Mouse (Mus musculus): ENCODE measurements around the gene Hspd1. TPM values are rescaled to one million over a fixed set of nuclear protein-coding genes. Genes with fewer than 3 reads are reported as not detected.
"Not testable (repeated sequence)": the region's sequence is repeated elsewhere in the genome, so short reads cannot be mapped to it uniquely, and the experiment has no call there.

Hspd1 gene
- total RNA-seq (2021), result 100 to 1,000 TPM; 214 to 215 TPM
- long read RNA-seq, transcript Hspd1-201 (12 exons, 2,423 nt), result major isoform, 143 of 232 reads
- long read RNA-seq, partial matches to known transcripts, result 26 of 232 reads
- long read RNA-seq, other reads (novel, unspliced or antisense), result 63 of 232 reads

DNA sequence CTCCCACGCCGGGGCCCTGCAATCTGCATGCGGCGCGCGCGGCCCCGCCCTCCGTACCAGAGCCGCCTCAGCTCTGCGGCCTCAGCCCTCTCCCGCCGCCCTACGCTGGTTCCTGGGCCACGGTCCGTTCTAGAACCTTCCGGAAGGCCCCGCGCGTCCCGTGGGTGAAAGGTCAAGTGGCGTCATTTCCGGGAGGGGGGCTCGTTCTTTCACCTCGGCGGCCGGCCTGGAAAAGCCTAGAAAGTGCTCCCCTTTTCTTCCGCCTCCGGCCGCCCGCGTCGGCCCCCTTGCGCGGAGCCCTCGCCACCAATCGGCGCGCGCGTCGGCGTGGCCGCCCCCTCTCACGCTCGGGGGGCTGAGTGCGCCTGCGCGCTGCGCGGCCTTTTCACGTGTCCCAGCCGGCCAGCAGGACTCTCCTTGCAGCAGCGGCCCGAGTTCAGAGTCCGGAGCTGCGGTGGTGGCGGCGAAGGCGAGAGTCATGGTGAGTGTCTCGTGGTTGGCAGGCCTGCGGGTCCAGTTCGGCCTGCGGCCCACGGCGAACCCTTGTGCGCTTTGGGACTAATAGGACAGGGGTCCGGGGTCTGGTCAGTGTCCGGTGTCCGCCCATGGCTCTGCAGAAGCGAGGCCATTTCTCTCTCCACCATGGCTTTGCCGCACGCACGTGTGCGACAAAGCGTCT is at the start of gene Hspd1, which contains the start of gene Hspe1:
Hspd1 (minus strand) TSS at position 312 of the 679 bp plus-strand sequence.
Hspe1 (plus strand) TSS at position 201 of the 679 bp plus-strand sequence.
- peak; percentile 97 to 99 for DNase-seq (ENCODE audit: low spot score in 2 of 2)

- no peak for DNase-seq (ENCODE audit: low spot score in 2 of 2)
Observed at GRCm38 (mm10) chr1:55135846-55136245, 47.8 kb upstream of the Hspd1 start.

- DNase-seq (ENCODE audit: low spot score in 2 of 2), result no peak
Observed at GRCm38 (mm10) chr1:55134301-55134700, 46.3 kb upstream of the Hspd1 start.

GRCm38 (mm10) chr1:55133173-55133572 is 45.1 kb upstream of the Hspd1 start:
- no peak for DNase-seq (ENCODE audit: low spot score in 2 of 2)

DNA sequence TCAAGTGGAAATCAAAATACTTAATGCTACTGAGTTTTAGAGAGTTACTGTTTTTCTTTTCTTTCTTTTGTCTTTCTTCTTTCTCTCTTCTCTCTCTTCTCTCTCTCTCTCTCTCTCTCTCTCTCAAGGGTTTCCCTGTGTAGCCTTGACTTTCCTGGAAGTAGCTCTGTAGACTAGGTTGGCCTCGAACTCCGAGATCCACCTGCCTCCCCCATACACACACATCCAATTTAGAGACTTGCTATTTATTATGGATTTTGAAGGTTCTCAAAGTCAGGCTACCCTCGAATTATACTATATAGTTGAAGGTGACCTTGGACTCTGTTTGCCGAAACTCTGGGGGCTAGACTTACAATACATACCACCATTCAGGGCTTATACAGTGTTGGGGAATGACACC is 44.3 kb upstream of the Hspd1 start:
- DNase-seq (ENCODE audit: low spot score in 2 of 2), result no peak

- DNase-seq (ENCODE audit: low spot score in 2 of 2), result no peak
Observed at GRCm38 (mm10) chr1:55131424-55132014, 43.5 kb upstream of the Hspd1 start.

DNA sequence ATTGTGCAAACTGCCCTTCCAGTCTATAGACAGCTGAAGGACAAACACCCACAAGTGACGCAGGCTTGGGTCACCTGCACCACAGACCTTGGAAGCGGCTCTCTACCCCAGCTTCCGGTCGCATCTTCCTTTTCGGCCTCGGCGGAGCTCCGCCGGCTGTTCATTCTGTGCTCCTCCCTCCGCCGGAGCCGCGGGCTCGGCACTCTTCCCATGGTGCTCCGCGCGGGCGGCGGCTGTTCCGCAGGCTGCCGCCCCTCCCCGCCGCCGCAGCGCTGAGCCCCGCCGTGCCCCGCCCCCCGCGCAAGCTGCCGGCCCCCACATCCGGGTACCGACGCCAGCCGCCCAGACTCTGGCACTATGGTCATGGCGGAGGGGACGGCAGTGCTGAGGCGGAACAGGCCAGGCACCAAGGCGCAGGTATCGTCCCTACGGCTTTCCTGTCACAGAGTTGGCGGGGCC is 42.9 kb upstream of the Hspd1 start, which contains the start of gene Mob4:
Mob4 (plus strand) TSS at position 289 of the 459 bp plus-strand sequence.
- DNase-seq (ENCODE audit: low spot score in 2 of 2), result peak; percentile 95 to 96

DNA sequence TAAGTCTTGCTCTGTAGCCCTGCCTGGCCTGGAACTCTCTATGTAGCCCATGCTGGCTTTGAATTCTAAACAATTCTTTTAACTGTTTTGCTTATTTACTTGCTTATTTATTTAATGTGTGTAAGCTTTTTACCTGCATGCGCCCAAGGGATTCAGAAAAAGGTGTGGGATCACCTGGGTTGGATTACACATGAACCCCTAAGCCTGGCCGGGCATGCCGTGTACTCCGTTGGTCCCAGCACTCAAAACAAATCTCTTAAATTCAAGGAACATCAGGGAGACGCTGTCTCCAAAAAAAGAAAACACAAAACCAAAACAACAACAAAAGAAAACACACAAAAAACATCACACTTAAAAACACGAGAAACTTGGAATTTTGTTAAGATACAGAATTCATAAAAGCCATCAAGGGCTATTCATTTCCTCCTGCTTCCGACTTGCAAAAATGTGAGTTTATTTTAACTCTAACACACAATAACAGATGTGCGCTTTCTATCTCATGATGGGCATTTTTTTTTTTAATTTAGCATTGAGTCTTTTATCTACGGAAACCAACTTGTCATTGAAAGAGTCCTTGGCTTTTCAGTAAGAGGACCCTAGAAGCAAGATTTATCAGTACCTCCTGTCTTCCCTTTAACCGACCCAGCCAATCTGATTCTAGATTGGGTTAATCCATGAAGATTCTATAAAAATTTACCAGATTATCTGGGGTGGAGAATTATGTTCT is 42.3 kb upstream of the Hspd1 start:
- no peak for DNase-seq (ENCODE audit: low spot score in 2 of 2)

- DNase-seq (ENCODE audit: low spot score in 2 of 2), result no peak
Observed at GRCm38 (mm10) chr1:55129716-55130115, 41.7 kb upstream of the Hspd1 start.

- not testable (repeated sequence) for DNase-seq (ENCODE audit: low spot score in 2 of 2)
Observed at GRCm38 (mm10) chr1:55124136-55124535, 36.1 kb upstream of the Hspd1 start.

DNA sequence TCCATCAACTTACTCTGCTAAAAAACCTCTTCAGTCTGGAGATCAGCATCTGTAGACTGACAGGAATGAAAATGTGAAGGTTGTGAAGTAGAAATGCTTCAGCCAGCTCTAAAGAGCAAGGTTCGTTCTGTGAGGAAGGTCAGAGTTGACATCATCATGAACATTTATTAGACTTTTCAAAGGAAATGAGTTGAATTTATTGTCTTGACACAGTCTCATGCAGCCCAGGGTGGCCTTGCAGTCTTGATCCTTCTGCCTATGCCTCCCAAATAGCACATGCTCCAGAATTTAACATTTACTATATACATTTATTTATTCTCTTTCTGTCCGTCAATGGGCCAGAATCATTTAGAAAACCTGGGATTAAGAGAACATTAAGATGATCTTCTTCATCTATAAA is 35.5 kb upstream of the Hspd1 start:
- DNase-seq (ENCODE audit: low spot score in 2 of 2), result no peak

GRCm38 (mm10) chr1:55123046-55123445 is 35.0 kb upstream of the Hspd1 start:
- no peak for DNase-seq (ENCODE audit: low spot score in 2 of 2)

GRCm38 (mm10) chr1:55109066-55109766 is 21.2 kb upstream of the Hspd1 start:
- DNase-seq (ENCODE audit: low spot score in 2 of 2), result no peak

DNA sequence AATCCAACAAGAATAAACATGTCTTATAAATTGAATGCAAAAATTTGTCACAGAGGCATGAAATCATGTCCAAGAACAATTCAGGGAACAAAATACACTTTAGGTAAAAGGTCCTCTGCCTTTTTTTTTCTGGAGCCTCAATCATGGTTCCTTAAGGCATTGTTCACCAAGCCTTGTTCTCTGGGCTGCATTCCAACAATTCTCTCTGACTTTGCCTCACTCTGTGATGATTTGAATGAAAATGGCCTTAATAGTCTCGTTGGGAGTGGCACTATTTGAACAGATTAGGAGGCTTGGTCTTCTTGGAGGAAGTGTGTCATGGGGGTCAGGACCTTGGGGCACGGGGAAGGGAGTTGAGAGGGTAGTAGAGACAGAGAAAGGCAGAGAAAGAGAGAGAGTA is 20.4 kb upstream of the Hspd1 start:
- no peak for DNase-seq (ENCODE audit: low spot score in 2 of 2)

DNA sequence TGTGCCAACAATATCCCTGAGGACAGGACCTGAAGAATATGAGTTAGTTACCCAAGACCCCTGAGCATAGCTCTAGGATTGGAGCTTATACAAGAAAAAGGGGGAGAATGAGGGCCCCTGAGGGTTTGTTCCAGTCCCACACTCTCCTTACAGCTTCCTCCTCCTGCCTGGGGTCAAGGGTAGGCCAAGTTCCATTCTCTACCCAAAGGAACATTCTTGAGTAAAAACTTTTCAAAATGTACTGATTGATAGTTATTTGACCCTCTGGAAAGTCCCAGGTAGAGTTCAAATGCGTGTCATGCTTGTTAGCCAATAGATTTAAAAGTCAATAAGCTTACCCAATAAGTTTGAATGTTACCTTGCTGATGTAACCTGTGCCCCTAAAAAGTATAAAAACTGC is 19.6 kb upstream of the Hspd1 start:
- no peak for DNase-seq (ENCODE audit: low spot score in 2 of 2)

- DNase-seq (ENCODE audit: low spot score in 2 of 2), result no peak
Observed at GRCm38 (mm10) chr1:55106919-55107585, 19.0 kb upstream of the Hspd1 start.

DNA sequence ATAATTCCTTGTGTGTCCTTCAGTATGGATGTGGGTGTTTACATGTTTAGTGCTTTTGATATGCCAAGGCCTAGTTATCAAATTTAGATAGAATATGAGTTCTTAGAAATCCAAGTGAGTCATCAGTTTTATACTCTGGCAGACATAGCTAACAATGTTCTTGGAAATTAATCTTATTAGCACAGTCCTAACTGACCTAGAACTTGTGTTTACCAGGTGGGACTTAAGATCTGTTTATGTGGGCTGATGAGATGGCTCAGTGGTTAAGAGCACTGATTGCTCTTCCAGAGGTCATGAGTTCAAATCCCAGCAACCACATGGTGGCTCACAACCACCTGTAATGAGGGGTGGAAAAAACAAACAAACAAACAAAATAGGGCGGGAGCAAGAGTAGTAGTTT is 4.4 kb upstream of the Hspd1 start:
- no peak for DNase-seq (ENCODE audit: low spot score in 2 of 2)

GRCm38 (mm10) chr1:55092056-55092455 is 4.0 kb upstream of the Hspd1 start:
- DNase-seq (ENCODE audit: low spot score in 2 of 2), result no peak

DNA sequence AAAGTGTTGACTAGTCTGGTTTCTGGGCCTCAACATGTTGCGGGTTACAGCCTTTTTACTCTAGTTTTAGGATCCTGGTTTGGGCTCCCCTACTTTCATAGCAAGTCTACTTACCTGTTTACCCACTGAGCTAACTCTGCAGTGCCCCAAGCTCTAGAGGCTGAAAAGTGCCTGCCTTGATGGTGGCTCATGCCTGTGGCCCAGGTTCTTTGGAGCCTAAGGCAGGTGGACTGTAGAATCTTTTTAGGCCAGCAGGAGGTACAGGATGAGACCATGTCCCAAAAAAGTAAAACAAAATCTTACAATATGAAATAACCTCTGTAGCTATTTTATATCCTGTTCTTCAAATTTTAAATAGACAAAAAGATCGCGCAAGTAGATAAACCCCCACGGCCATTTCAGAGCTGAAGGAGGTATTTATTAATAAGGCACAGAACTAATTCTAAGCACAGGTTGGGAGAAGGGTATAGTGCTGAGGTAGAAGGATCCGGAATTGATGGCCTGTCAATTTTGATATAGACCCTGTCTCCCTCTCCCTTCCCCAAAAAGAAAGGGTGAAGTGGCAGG is 1.5 kb upstream of the Hspd1 start:
- DNase-seq (ENCODE audit: low spot score in 2 of 2), result no peak

All from layer of hippocampus, postnatal 10 days (tissue).